Mouse (Mus musculus) B cell, adult 2 months (primary cell): ENCODE measurements at regions not wholly inside any gene's neighbourhood (a gene's known extent, or its start where the extent isn't known, plus 50 kb on each side); places are given as distances from the start of the nearest gene placed in this dataset.

Experiments used
- DNase-seq, 2 experiments: peaks; one replicate each; pipeline ENCODE4 v3.0.0; 2022

DNA sequence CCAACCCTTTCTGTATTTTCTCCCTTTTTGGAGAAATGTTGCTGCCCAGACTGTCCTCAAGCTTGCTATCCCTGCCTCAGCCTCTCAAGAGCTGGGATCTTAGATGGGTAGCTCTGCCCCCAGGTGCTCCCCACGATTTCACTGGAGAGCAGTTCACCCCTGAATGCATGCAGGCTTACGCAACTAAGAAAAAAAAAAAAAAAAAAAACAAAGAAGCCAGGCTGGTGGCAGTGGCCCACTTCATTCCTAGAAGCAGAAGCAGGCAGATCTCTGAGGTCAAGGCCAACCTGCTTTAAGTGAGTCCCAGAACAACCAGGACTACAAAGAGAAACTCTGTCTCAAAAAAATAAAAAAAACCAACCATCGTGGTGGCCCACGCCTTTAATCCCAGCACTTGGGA is 51.2 kb upstream of the Fbxo11 start:
- no peak for DNase-seq

DNA sequence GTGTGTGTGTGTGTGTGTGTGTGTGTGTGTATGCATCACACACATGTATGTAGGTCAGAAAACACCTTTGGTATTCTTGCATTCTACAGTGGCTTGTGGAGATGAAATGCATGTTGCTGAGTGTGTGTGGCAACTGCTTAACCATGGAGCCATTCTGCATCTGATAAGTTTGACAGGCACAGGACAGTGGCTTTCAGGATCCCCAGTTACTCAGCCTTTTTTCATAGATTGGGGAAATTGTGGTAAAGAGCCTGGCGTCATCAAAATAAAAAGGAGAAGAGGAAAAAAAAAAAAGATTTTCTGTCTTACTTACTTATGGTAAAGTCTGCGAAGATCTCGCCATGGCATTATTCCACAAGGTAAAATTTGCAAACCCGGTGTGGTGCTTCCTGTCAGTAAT is 53.6 kb upstream of the Fbxo11 start:
- DNase-seq, result no peak

DNA sequence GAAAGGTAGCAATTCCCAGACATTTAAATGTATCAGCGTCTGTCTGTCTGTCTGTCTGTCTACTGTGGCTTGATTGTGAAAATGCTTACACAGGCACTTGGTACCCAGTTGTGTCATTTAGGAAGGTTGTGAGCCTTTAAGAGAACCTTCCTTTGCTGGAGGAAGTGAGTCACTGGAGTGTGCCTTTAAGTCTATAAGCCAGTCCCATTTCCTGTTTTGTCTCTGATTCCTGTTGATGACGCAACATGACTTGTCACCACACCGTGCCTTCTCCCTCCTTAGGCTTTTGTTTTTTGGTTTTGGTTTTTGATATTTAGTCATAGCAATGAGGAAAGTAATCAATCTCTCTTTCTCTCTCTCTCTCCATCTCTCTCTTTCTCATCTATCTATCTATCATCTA is 58.6 kb upstream of the Fbxo11 start:
- DNase-seq, result peak; percentile 46 to 64

DNA sequence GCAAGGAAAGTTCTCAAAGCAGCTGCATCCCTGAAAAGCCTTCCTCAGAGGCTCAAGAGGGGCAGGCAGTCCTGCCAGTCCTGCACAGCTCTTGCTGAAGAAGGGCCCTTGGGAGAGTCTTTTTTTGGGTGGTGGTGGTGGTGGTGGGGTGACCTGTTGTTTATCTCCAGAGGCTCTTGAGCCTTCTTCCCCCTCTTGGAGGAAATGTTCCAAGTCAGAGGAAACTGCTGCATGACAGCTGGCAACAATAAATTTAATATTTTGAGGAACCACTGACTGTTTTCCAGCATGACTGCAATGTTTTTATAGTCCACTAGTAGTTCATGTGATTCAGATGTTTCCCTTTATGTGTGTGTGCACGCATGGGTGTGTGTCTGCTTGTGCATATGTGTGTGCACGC is 62.0 kb upstream of the Fbxo11 start:
- DNase-seq, result no peak

DNA sequence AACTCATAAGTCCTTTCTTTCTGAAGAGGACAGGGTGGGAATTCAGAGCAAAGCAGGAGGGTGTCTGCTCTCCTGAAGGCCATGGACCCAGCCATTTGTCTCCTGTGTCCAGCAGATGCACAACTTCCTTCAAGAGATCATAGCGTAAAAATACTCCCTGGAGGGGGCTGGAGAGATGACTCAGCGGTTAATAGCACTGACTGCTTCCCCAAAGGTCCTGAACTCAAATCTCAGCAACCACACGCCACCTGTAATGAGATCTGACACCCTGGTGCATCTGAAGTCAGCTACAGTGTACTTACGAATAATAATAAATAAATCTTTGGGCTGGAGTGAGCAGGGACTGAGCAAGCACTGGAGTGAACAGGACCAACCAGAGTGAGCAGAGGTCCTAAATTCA is 66.2 kb upstream of the Fbxo11 start:
- DNase-seq, result no peak

DNA sequence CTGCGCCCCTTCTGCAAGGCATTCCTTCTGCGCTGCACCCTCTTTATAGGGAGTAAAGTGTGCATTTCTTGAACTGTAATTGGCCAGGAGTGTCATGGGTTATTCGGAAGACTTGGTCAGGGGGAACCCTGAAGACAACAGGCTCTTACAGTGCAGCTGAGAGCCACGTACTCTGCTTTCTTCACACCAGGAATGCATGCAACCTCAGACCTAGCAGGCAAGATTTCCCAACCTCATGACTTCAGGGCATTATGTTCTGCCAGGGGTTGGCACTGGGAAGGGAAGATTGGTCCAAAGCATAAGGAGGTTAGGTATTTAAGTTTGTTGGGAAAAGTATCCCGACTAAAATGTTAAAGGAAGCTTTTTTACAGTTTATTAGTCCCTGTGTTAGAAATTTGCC is 66.9 kb upstream of the Fbxo11 start:
- DNase-seq, result no peak

DNA sequence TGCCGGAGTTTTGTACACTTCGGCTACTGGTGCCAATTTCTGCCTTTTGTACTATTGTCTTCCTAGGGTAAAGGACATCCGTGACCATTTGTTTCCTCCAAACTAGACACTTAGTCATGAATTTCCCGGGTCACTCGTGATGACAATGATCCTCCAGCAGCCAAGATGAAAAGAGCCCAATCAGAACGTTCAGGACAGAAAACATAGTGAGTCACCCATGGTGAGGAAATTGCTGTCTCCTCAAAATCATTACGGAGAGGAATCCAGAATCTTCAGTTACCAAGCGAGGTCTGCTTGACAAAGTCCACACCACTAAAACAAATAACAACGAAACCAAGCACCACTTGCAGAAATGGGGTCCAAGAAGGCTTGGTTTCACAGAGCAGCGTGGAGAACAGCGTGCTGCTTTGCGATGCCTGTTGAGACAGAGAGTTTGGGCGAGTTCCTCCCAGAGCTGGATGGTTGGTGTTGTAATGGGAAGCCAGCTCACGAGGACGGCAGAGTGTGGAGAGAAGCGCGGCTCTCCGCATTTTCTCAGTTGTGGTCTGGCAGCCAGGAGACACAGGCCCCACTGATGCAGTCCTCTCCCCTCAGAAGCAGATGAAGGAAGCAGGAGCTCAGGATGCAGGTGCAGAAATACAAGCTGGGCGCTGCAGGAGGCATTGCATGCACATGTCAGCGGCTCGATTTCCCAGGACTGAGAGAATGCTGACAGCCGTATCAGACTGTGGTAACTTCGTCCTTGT is 67.7 kb upstream of the Fbxo11 start:
- no peak for DNase-seq

DNA sequence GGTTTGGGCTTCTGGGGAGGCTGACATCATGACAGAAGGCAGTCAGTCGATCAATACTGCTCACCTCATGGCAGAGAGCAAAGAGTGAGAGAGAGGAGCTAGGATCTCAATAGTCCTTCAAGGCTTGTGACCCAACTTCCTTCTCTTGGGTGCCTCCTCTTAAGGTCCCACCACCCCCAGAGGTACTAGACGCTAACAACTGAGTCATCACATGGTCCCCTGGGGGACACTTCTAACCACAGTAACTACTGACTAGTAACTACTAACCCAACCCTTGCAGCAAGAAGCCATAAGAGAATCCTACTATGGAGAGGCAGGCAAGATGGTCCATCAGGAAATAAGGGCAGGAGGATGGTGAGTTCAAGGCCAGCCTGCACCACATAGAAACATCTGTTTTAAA is 69.5 kb upstream of the Fbxo11 start:
- peak; percentile 43 to 62 for DNase-seq

DNA sequence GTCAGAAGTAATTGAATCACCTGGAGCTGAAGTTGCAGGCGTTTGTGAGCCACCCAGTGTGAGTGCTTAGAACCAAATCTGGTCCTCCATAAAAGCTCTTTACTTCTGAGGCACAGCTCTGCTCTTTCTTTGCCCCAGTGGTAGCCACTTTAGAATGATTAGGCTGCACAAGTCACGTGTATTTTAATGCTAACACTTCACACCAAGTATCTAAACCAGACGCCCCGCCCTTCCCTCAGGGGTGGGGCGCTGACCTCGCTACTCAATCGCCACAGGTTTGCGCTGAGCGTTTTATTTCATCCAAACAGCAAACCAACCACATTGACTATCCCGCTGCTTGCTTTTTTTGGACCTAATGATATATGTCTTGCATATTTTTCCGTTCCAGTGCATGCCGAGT is 76.4 kb upstream of the Fbxo11 start:
- no peak for DNase-seq

DNA sequence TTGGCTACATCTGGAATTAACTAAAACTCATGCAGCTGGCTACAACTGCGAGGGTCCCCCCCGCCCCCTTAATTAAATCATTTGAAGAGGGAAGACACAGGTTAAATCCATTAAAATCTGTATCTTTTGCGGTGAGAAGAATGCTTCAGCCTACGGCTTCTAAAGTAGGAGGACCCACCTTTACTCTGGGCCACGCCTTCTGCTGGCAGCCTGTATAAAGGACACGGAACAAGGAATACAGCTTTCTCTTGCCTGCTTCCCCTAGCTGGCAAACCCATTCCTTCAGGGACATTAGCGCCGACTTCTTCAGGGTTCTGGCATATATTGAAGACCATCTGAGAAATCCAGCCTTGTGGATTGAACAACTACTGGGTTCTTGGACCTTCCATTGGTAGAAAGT is 76.9 kb upstream of the Fbxo11 start:
- DNase-seq, result no peak

DNA sequence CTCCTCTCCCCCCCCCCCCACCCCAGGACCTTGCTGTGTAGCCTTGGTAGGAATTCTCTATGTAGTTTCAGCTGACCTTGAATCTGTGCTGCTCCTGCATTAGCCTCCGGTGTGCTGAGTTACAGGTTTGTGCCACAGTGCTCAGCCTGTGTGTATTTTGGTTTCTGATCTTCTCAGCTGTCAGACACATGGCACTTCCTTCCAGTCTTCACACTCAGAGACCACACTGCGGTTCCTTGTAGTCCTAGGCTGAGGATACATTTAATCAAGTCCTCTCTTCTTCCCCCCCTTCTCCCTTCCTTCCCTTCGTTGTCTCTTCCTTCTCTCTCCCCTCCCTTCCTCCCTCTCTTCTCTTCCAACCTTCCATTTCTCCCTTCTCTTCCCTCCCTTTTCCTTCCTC is 77.7 kb upstream of the Fbxo11 start:
- DNase-seq, result no peak

DNA sequence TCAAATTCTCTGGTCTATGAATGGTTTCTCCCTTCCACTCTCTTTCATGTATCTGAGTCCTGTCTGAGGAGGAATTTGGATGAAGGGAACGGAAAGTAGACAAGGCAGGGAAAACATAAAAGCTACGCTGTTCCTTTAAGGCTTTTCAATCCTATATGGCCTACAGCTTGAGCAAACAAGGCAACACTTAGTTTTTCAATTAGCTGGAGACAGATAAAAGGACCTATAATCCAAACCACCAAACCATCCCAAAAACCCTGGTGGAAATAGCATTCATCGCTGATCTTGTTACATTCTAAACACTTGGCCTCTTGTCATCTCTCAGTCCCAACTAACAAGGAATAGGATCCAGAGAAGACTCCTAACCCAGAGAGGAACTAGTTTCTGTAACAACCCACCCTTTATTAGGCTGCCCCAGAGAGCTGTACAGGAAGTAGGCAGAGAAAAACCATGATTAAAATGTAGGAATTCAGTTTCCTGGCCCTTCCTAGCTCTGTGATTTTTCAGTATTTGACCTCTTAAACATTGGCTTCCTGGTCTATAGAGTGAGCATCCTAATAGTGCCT is 78.4 kb upstream of the Fbxo11 start:
- no peak for DNase-seq

DNA sequence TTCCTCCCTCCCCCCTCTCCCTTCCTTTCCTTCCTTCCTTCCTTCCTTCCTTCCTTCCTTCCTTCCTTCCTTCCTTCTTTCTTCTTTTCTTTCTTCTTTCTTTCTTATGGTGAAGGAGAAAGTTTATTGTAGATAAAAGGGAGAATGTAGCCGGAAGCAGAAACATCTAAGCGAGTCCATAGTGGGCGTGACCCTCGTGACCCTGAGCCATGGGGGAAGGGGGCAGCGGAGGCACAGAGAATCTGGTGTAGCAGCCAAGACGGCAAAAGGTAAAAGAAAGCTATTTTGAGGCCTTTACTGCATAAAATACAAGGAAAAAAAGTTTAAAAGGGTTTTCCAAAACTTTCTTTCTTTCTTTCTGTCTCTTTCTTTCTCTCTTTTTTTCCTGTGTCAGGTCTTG is 93.5 kb upstream of the Fbxo11 start:
- no peak for DNase-seq

DNA sequence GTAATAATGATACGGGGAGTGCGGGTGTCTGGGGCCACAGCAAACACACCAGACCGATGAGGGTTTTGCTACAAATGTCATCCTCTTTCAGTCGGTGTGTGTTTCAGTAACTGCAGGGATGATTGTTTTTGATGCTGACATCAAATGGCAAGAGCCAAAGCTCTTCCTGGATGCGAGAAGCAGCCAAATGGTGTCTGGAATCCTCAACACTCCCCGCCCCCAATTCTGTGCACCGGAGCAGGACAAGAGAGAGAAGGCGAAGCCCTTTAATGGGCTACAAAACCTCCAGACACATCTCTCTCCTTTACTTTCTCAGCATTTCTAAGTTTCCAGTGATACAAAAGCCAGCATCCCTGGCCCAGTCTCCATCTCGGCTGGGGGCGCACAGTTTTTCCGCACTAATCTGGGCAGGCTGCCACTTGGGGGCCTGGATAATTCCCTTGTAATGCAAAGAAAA is 94.1 kb upstream of the Fbxo11 start:
- DNase-seq, result no peak

DNA sequence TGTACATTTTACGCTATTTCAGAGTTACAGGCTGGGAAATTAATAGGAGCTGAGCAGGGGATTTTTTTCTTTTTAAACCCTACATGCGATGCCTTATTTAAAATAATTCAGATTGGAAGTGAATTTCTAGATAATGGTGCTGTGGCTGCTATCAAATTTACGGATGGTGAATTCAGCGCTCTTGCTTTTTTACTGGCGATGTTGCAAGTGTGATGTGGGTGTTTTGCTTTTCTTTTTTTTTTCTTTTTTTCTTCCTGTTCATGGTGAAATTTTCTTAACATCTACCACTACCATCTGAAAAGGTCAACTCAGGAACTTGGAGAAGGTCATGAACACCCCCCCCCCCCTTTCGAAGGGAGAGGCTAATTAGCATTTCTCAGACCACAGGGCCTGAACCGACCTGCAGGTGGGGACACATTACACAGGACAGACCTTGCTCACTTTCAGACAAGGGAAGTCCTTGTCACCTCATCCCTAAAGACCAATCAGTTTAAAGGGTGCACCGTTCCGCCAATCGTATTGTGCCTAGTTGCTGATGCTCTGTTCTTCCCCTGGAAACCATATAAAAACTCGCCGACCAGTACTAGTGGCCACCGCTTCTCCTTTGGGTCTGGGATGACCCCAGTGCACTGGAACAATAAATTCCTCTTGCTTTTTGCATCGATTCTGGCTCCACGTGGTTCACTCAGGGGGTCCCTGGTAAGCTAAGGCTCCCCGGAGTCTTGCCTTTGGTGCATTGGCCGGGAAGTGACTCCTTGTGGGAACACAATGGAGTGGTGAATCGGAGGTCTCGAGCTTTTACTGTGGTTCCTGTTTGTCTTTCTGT is 95.0 kb upstream of the Fbxo11 start:
- DNase-seq, result no peak

DNA sequence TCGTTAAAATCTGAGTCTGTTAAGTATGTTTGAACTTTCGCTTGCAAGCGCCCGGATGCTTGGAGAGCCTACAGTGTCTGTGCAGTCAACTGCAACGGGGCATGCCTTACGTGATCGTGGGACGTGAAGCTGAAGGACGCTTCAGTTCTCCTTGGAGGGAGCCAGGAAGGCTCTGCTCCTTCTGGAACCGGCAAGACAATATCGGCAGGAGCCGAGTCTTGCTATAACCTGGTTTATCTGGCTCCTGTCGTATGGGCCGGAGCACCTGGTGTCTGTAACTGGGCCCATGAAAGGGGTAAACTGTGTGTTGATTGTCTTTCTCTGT is 95.5 kb upstream of the Fbxo11 start:
- no peak for DNase-seq

DNA sequence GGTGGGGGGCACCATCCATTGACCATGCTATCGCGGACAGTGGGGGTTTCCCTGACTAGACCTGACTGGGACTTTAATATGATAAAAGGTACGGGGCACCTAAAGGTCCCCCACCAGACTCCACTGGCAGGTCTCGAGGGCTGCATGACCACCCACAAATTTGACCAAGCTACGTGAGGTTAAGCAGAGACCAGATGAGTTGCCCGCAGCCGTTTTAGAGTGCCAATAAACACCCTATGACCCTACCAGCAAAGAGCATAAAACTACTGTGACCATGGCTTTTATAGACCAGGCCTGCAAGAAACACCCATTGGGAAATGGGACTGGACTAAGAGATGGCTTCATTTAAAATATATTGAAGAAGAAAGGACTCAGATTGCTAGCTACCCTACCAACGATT is 96.7 kb upstream of the Fbxo11 start:
- DNase-seq, result no peak

DNA sequence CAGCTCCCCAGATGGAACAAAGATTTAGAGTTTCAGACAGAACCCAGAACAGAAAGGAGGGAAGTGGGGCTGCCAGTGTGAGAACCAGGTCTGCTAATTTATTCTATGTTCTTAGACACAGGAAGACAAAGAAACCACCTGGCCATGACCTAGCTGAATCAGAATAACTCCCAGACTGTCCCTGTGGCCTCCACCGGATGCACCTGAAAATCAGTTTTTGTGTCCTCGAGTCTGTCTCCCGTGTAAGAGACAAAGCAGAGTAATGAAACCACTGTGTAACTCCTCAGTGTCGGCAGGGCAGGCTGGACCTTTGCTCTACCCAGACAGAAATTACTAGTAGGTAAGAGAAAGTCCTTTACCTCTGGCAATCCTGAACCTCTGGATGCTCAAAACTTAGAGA is 99.7 kb upstream of the Fbxo11 start:
- peak; percentile 32 to 47 for DNase-seq

DNA sequence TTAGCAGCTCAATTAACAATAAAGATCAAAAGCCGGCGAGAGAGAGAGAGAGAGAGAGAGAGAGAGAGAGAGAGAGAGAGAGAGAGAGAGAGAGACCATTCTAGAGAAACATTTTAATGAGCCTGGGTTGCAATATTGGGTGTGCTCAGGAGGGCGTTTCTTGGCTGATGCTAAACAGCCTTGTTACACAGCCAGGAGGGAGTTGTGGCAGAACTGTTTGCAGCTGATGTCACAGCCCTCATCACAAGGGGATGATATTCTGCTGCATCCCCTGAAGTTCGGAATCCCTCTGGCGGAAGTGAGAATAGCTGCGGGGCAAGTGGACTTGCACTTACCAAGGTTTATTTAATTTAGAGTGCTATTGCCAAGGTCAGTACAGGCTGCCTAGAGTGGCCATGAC is 100.7 kb upstream of the Fbxo11 start:
- DNase-seq, result no peak

DNA sequence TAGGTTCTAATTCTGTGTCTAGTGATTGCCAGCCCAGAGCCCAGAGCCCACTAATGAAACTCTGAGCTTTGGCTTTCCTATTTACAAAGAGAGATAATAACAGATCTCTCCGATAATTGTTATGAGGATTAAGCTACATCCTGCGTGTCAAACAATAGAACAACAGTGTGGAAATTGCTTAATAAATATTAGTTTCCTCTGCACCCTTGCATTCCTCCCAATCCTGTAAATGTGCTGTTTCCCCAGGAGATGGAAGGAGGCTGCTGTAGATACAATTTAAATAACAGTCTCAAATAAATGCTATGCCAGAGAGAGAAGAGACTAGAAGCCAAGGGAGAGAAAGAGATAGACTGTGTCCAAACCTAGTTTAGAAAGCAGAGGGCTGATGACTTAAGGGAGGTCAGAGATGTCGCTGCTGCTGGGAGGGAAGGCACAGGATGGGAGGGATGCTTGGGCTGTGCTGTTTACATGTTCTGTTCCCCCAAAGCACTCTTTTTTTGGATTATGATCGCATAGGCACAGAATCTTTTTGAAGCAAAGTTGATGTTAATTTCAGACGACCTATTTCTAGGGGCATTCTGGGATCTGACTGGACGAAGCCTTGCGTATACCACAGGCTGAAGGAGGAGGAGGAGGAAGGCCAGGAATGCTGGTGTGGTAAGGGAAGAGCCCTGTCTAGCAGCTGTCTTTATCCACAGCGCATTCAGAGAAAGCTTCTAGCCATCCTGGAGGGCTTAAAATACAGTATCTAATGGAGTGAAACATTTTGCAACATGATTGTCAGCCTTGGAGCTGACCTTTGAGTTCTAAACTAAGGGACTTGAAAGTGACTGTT is 103.4 kb upstream of the Fbxo11 start:
- DNase-seq, result no peak

DNA sequence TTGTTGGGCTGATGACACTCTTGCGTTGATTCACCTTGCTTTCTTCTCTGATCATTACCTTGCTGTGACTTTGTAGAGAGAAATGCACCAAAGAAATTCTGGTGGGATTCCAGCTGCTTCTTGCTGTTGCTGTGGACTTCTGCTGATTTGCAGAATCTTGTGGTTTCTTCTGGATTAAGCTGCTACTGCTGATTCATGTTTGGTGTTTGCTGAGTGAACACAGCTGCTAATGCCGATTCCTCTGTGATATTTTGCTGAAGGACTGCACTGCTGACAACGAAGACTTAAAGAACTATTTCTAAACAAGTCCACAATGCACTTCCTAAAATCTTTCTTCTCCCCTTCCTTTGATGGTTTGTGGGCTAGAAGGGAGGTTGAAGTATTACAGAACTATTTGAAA is 106.5 kb upstream of the Fbxo11 start:
- no peak for DNase-seq

DNA sequence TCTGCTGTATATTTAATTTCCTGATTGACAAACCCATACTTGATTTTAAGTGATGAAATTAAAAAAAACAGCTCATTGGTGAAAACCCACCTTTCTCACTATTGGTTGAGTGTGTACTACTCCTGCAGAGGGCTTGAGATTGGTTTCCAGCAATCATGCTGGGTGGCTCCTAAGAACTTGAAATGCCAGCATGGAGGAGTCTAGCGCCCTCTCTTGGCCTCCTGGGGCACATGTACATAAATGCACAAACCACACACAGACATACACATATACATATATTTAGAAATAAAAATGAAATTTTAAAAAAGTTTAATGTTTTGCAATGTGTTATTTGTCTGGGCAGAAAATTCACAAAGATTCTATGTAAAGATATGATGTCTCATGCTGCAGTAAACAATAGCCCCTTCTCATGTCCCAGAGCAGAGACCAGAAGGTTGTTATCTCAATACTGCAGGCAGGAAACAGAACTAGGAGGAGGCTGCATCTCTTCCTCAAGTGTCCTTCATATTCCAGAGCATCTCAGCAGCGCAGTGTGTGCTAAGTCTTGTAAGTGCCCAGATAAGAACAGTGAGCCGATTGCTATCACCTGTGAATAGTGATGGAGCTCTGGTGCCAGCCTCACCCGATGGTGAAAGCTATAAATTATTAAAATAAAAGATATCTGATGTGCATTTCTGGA is 108.4 kb upstream of the Fbxo11 start:
- DNase-seq, result peak; percentile 29 to 31

DNA sequence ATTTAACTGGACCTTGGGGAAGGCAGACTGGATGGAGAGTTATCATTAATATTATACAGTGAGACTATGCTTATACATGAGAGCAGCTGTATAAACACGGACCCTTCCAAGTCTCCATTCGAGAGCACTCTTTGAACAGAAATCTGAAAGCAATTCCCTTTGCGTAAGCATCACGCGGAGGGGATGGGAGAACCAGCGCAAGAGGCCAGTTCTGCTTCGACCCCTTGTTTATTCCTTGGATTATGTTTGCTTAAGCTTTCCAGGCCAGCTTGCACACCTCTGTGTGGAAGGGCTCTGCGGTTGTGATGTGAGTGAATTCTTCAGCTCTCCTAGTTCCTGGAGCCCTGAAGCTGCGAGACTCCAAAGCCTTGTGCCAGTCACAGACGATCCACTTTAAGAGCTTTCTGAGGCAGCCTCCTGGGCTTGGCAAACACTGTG is 109.2 kb upstream of the Fbxo11 start:
- no peak for DNase-seq
